Mouse (Mus musculus) left cerebral cortex, adult 2 months (tissue): ENCODE results near the gene Vmn2r26. TPM values are rescaled to one million over a fixed set of nuclear protein-coding genes. Genes with fewer than 3 reads are reported as not detected.
"Not testable (repeated sequence)": the region's sequence is repeated elsewhere in the genome, so short reads cannot be mapped to it uniquely, and the experiment has no call there.

Source experiments
- DNase-seq, 2 experiments: peaks; one replicate each; pipeline ENCODE4 v3.0.0; 2021 to 2022; ENCODE audit warnings: low spot score in 2 of 2, mixed read lengths in 1 of 2; ENCODE audit errors: extremely low spot score in 1 of 2
- H3K27ac ChIP-seq: fragments of 200-600 bp; 2 replicates; pipeline ENCODE4 v1.8.1; 2022
- H3K4me3 ChIP-seq: fragments of 200-600 bp; 2 replicates; pipeline ENCODE4 v1.8.1; 2022
- CTCF ChIP-seq: fragments of 200-600 bp; IDR thresholded peaks from 2 replicates; pipeline ENCODE4 v1.8.1; 2022; ENCODE audit warnings: antibody characterized with exemption, mild to moderate bottlenecking, moderate library complexity
- intact Hi-C: fragments of 180-260 bp; cut with DNase I; formaldehyde crosslinking; loops from one replicate; pipeline ENCODE4 v1.15.1; 2025
- long read RNA-seq, 2 experiments: library from polyadenylated mRNA; stranded (forward); transcript quantifications; one replicate each; pipeline ENCODE4 v2.0.0; 2021; ENCODE audit warnings: borderline mapping rate in 2 of 2
- total RNA-seq, 2 experiments: library from RNA; stranded (reverse); gene quantifications; 2 replicates each; pipeline ENCODE4 v1.2.3; 2021

Gene Vmn2r26
- total RNA-seq: not detected
- long read RNA-seq, experiment 1: 0 reads
- long read RNA-seq, experiment 2: 0 reads

DNA sequence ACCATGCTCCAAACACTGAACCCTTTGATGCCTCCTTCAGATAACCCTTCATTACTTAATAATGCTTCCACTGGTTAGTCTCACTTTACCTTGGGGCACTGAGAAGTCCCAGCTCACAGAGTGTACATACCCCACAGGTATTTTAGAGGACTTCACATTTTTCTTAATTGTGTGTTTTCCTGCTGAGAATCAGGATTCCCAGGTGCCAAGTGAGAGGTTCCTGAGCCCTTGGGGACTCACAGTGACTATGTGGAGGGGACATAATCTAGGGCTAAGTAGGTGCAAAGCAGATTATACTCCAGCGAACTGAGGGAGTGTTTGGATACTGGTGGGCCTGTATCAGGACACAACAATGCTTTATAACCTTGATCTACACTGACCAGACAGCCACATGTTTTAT, at the start of gene Vmn2r26:
TSS of gene Vmn2r26 (plus strand) at position 301 of the 400 bp plus-strand sequence.
- DNase-seq, H3K27ac ChIP-seq: not testable (repeated sequence)
- intact Hi-C loops: loop anchor here (2.0 kb wide), 1 partner anchor 169 kb away; no protein-coding TSS in a partner anchor

DNA sequence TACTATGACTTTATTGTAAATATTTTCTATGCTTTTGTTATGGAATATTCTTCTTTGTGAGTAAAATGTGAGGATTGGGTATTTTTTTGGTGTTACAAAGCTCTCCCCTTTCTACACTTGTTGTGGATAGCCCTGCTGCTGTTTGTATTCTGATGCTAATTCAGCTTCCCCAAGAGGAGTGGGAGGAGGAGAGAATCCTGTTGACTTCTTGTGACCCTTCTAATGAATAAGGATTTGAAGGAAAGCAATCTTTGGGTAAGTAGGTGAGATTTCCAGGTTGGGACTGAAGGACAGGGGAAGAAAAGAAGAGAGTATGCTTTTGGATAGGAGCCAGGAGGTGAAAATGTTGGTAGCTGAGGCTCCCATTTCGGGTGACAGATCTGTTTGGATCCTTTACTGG, 3.5 kb upstream of the Vmn2r26 start:
- Histone ChIP-seq H3K4me3 (no peak overlapping the region), H3K27ac (no peak overlapping the region)
- no peak for DNase-seq
- TF ChIP-seq CTCF: no peak
- intact Hi-C loops: no loop called here

More for the DNA sequence above, at the start of gene Vmn2r26:
- not testable (repeated sequence) for H3K4me3 ChIP-seq

DNA sequence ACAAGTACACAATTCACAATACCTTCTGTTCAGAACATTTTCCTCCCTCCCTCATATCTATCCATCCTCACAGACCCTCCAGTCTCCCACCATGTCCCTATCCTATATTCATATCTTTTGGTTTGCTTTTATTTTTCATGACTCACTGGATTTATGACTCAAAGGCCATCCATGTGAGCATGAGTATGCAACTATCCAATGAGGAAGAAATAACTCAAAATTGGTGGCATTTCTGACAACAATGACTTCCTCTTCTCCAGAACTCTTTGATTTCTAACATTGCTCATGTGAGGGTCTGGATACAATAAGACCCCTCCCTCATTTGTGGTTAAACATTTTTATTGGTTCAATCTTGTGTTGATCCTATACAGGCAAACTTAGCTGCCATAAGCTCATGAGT, 24.0 kb downstream of the Vmn2r26 start:
- intact Hi-C loops: no loop called here
- no peak overlapping the region for H3K4me3 ChIP-seq

DNA sequence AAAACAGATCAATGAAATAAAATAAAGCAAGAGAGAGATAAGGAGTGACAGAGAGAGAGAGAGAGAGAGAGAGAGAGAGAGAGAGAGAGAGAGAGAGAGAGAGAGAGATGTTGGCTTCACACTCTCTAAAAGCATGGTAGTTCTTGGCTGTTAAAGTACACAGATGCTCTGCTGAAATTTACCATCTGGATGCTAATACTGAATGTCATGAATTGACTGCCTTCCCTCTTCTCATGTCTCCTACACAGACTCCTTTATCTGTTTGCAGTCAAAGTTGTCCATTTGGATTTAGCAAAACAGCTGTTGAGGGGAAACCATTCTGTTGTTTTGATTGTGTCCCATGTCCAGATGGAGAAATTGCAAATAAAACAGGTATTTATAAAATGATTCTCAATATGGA, 29.2 kb downstream of the Vmn2r26 start:
- H3K4me3 ChIP-seq, DNase-seq, H3K27ac ChIP-seq, intact Hi-C loops: not testable (repeated sequence)

More for the DNA sequence above, 24.0 kb downstream of the Vmn2r26 start:
- TF ChIP-seq CTCF: no peak
- H3K27ac ChIP-seq: no peak overlapping the region
- no peak for DNase-seq

DNA sequence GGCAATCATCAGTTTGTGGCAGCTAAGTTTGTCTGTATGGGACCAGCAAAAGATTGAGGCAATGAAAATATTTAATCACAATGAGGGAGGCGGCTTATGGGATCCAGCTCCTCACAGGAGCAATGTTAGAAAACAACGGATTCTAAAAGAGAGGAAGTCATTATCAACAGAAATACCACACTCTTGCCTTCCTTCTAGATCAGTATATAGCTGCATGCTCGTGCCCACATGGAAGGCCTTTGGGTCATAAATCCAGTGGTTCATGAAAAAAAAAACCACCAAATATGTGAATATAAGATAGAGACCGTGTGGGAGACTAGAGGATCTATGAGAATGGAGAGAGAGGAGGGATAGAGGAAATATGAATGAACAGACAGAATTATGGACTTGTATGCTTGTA, 78.0 kb downstream of the Vmn2r26 start:
- no peak for DNase-seq
- TF ChIP-seq CTCF: no peak
- no peak overlapping the region for H3K4me3 ChIP-seq
- intact Hi-C loops: no loop called here
- no peak overlapping the region for H3K27ac ChIP-seq

Other genes starting within 250 kb of the Vmn2r26 start
- under 1 TPM in 1 of 2 experiments, not detected in 1; 0.05 TPM for gene Vmn2r24, start 245.7 kb upstream of the Vmn2r26 start, total RNA-seq
- gene Vmn2r25, start 171.1 kb upstream of the Vmn2r26 start, total RNA-seq: not detected
- gene Vmn2r27, start 207.3 kb downstream of the Vmn2r26 start, total RNA-seq: under 1 TPM in 1 of 2 experiments, not detected in 1; 0.12 TPM